Mouse (Mus musculus) intestine, postnatal 0 days (tissue): ENCODE results near the gene 9130213A22Rik. TPM values are rescaled to one million over a fixed set of nuclear protein-coding genes. Genes with fewer than 3 reads are reported as not detected.

Source experiments
- ATAC-seq: fragments of 200-750 bp; cut with Nextera tagmentation; 2 replicates; pipeline ENCODE4 v1.8.0; 2017; ENCODE audit warnings: mild to moderate bottlenecking, moderate TSS enrichment, moderate library complexity
- H3K27ac ChIP-seq: fragments of 300-500 bp; sonication (generic); 2 replicates; pipeline ENCODE4 v1.5.1; 2014; ENCODE audit warnings: mild to moderate bottlenecking, low read depth, low read length, moderate library complexity
- H3K27me3 ChIP-seq: fragments of 300-500 bp; sonication (generic); replicated peaks from 2 replicates; pipeline ENCODE4 v1.6.1; 2014; ENCODE audit warnings: low read length, mixed read lengths; ENCODE audit not compliant: control insufficient read depth, insufficient read depth
- H3K36me3 ChIP-seq: fragments of 300-500 bp; sonication (generic); 2 replicates; pipeline ENCODE4 v1.6.1; 2014; ENCODE audit warnings: mild to moderate bottlenecking, moderate library complexity; ENCODE audit not compliant: control insufficient read depth, insufficient read depth
- H3K4me1 ChIP-seq: fragments of 300-500 bp; sonication (generic); replicated peaks from 2 replicates; pipeline ENCODE4 v1.6.1; 2014; ENCODE audit warnings: antibody characterized with exemption, low read length, mixed read lengths; ENCODE audit not compliant: control insufficient read depth, insufficient read depth
- H3K4me2 ChIP-seq: fragments of 300-500 bp; sonication (generic); replicated peaks from 2 replicates; pipeline ENCODE4 v1.6.1; 2014; ENCODE audit warnings: low read depth, mild to moderate bottlenecking, moderate library complexity
- H3K4me3 ChIP-seq: fragments of 300-500 bp; sonication (generic); 2 replicates; pipeline ENCODE4 v1.5.1; 2014; ENCODE audit warnings: low read depth, low read length
- H3K9ac ChIP-seq: fragments of 300-500 bp; sonication (generic); 2 replicates; pipeline ENCODE4 v1.6.1; 2014; ENCODE audit warnings: mild to moderate bottlenecking, low read depth, low read length
- H3K9me3 ChIP-seq: fragments of 300-500 bp; sonication (generic); 2 replicates; pipeline ENCODE4 v1.6.1; 2016; ENCODE audit warnings: mixed run types; ENCODE audit not compliant: control insufficient read depth
- CTCF ChIP-seq: sonication (generic); IDR thresholded peaks from 2 replicates; pipeline ENCODE4 v1.5.1; 2016; ENCODE audit warnings: low read depth, mild to moderate bottlenecking, control low read depth, antibody characterized with exemption, moderate library complexity
- WGBS: fragments of 180-500 bp; shearing (Covaris S2); extraction: QIAGEN DNeasy Blood & Tissue Kit; methylation state at CpG from one replicate; pipeline ENCODE4 v1.1.7; 2014; 5-methylcytosine and 5-hydroxymethylcytosine counted together
- polyA plus RNA-seq: library from polyadenylated mRNA; unstranded; fragments of >200 nt; fragmentation: Nextera tagmentation; extraction: Ambion mirVana; gene quantifications from 2 replicates; pipeline ENCODE4 v1.2.1, GENCODE M21; 2015

The 9130213A22Rik gene
- polyA plus RNA-seq, 1 experiment from 2014 or later, result 0.12 TPM

DNA sequence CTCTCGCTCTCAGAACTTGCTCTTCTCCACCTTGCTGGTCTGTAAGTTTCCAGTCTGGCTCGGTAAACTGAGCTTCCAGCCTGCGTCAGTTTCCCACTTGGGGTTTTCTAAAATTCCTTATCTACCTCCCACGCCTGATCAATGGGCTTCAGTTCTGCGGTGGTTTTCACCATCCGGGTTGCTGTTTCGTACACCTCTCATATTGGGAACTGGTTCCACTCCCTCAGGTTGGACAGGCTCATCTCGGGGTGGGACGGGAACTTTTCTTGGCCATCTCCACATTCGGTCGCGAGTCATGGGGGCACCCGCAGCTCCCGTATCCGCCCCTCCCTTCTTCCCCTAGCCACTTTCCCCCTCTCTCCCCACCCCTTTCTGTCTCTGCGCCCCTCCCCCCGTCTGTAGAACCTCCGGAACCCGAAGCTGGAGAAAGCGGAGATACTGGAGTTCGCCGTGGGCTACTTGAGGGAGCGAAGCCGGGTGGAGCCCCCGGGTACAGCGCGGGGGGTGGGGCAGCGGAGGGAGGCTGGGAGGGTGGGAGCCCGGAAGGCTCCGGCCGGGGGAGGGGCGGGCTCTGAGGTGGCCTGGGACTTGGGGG lies 551 bp downstream of the 9130213A22Rik start:
- Histone ChIP-seq H3K9me3 (no peaks in the 10 kb centered on the region), H3K4me2 (peak overlapping the region; percentile 93), H3K4me1 (0 out of 2 replicates have a peak, but pooled peaks cover 12% of the 10 kb centered on the region), H3K4me3 (peak overlapping the region; percentile 53), H3K36me3 (no peaks in the 10 kb centered on the region), H3K27me3 (0 out of 2 replicates have a peak, but pooled peaks cover 2% of the 10 kb centered on the region), H3K27ac (peak overlapping the region; percentile 78), H3K9ac (peak overlapping the region; percentile 53)
- TF ChIP-seq CTCF, result no peak
- WGBS, result under 1% methylated on average over 27 of the region's 32 CpGs
- ATAC-seq, result no peak

DNA sequence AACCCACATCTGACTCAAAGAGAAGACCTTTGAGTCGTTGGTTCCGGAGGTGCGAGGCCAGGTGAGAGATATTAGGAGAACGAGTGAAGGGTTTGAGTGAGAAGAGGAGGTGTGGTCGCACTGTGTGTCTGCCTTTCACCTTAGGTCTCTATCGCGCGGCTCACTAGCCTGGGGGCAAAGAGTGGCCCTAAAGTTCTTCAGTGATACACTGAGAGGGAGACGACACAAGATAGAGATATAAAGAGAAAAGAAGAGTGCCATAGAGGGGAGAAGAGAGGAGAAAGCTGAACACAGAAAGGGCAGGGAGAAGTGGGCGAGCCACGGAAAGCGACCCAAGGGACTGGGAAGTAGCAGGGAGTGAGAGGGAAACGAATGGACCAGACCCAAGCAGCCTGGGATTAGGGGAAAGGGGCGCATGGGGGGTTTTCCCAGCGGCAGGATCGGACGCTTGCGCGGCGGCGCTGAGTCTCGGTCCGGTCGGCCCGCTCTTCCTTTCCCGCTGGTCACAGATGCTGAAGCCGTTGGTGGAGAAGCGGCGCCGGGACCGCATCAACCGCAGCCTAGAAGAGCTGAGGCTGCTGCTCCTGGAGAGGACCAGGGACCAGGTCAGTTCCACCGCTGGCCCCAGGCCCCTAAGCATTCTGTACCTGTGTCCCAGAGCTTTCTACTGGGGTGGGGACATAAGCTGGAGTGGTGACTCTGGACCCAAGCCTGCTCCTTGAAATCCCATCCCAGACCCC lies 1.2 kb downstream of the 9130213A22Rik start:
- H3K9ac ChIP-seq, result peak overlapping the region; percentile 53; the same call in 1 of the 2 replicates
- H3K27ac ChIP-seq, result 0 out of 2 replicates have a peak overlapping the region, but pooled peaks have one; percentile 78
- no peak for TF ChIP-seq CTCF

DNA sequence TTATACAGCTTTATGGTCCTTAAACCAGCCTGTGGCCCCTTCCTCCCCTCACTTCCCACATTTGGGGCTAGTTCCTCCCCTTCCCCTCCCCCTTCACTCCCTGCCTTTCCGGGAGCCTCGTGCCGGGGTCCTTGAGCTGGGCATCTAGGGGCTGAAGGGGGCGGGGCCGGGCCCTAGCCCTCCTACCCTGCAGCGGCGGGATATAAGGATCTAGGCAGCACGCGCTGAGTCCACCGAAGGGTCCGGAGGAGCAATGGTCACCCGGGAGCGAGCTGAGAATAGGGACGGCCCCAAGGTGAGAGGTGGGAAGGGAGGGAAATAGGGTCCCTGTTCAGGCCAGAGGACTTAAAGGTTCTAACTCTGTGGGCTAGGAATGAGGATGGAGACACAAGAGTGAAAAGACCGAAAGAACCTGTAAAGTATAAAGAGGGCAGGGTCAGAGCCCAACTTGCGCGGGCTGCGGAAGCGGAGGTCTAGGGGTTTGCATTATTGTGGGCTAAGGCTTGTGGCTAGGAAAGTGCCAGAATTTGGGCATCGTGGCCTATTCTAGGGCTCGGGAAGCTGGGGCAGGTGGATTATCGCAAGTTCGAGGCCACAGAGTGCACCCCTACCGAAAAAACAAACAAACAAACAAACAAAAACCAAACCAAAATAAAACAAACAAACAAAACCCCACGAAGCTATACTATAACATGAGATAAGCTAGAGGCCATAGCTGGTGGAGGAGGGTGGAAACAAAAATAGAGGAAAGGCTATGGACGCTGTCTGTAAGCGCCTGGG lies 2.0 kb downstream of the 9130213A22Rik start, which contains the start of gene Hes7:
Gene Hes7, plus strand, starts transcription at position 184 of the 780 bp plus-strand sequence.
- Histone ChIP-seq H3K4me1 (0 out of 2 replicates have a peak, but pooled peaks cover 12% of the 10 kb centered on the region), H3K9ac (peak within 1 kb of the TSS; percentile 37; the same call in 1 of the 2 replicates), H3K4me3 (peak within 1 kb of the TSS; percentile 53), H3K4me2 (peak within 1 kb of the TSS; percentile 95), H3K9me3 (no peaks in the 10 kb centered on the region), H3K27me3 (no peaks in the 10 kb centered on the region), H3K36me3 (no peaks in the 10 kb centered on the region), H3K27ac (no peak within 1 kb of the TSS)
- TF ChIP-seq CTCF, result no peak
- ATAC-seq, result no peak
- WGBS, result 10% methylated on average over 27 of the region's 27 CpGs

More for the DNA sequence above, 1.2 kb downstream of the 9130213A22Rik start:
- no peak for ATAC-seq
- WGBS, result 3% methylated on average over 32 of the region's 33 CpGs
- no peaks in the 10 kb centered on the region for H3K9me3 ChIP-seq
- H3K4me3 ChIP-seq, result peak overlapping the region; percentile 53
- no peaks in the 10 kb centered on the region for H3K36me3 ChIP-seq
- no peaks in the 10 kb centered on the region for H3K27me3 ChIP-seq
- peak overlapping the region; percentile 93 for H3K4me2 ChIP-seq
- H3K4me1 ChIP-seq, result 0 out of 2 replicates have a peak, but pooled peaks cover 12% of the 10 kb centered on the region

DNA sequence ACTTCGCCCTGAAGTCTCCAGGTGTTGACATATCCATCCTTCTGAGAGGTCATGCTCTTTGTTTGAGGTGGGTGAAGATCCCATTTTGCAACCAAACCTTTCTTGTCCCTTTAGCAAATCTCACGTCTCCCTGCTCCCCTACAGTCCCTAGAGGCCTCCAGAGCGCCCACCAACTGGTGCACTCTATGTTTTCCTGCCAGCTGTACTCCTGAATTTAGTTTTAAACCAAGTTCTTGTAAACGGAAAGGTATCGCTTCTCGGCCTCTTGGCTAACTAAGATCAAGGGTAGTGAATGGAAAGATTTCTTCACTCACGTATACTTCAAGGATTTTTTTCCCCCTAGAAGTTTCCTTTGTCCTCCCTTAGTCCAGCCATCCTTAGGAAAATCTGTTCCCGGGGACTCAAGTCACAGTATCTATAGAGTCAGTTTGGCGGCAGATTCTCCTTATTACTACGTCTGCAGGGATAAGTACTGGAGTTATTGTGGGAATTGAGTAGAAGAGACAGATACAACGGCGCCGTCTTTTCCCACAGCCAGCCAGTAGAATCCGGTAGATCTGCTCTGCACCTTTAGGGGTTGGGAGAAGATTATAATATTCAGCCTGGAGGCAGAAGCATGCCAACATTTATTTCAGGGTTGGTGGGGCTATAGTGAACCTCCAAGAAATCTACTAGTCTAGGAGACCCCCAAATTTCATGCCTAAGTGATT lies 2.8 kb downstream of the 9130213A22Rik start:
- Histone ChIP-seq H3K27ac (no peak overlapping the region), H3K9ac (no peak overlapping the region), H3K4me2 (peak overlapping the region; percentile 95; the same call in 1 of the 2 replicates), H3K4me1 (0 out of 2 replicates have a peak, but pooled peaks cover 12% of the 10 kb centered on the region), H3K36me3 (no peaks in the 10 kb centered on the region), H3K4me3 (no peak overlapping the region; the same call in 1 of the 2 replicates), H3K9me3 (no peaks in the 10 kb centered on the region), H3K27me3 (no peaks in the 10 kb centered on the region)
- no peak for TF ChIP-seq CTCF
- no peak for ATAC-seq
- 69% methylated on average over 14 of the region's 14 CpGs for WGBS

DNA sequence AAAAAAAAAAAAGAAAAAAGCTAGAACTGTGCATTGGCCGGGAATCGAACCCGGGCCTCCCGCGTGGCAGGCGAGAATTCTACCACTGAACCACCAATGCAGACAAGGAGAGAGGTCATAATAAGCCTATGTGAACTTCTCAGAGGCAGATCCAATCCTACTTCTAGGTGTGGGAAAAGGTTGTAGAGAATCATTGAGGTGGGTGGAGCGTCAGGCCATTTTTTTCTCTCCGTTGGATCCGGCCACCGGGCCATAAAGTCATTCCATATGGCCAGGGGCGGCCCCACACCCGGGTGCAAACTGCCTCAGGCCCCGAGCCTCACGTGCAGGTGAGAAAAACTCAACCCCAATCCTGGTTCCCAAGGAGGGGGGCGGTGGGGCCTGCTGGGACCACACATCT lies 3.6 kb downstream of the 9130213A22Rik start:
- 0 out of 2 replicates have a peak, but pooled peaks cover 12% of the 10 kb centered on the region for H3K4me1 ChIP-seq
- H3K9ac ChIP-seq, result no peak overlapping the region
- whole genome bisulfite sequencing, result 2% methylated on average over 15 of the region's 15 CpGs
- no peaks in the 10 kb centered on the region for H3K9me3 ChIP-seq
- no peaks in the 10 kb centered on the region for H3K27me3 ChIP-seq
- no peak overlapping the region for H3K27ac ChIP-seq
- H3K36me3 ChIP-seq, result no peaks in the 10 kb centered on the region
- peak; percentile 14 for ATAC-seq
- peak overlapping the region; percentile 76 for H3K4me3 ChIP-seq
- H3K4me2 ChIP-seq, result peak overlapping the region; percentile 95
- TF ChIP-seq CTCF, result no peak
